Mouse (Mus musculus): ENCODE results near the gene N4bp3.
"Not testable (repeated sequence)": the region's sequence is repeated elsewhere in the genome, so short reads cannot be mapped to it uniquely, and the experiment has no call there.

N4bp3 gene

DNA sequence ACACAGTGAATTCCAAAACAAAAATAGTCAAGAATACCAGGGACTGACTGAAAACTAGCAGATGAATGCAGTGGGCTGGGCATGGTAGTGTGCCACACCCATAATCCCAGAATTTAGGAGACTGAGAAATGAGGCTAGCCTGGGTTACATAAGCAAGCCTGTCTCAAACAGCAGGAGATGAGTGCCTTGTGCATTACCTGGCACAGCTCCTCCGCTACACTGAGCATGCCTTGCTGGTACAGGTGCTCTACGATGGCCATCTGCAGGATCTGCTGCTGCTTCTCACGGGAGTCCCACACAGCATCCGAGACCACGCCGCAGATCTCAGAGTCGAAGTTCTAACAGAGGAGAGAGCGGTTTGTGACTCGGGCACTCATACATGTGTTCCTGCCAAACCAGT is 23.2 kb downstream of the N4bp3 start:
- DNase-seq: peak; percentile 68

DNA sequence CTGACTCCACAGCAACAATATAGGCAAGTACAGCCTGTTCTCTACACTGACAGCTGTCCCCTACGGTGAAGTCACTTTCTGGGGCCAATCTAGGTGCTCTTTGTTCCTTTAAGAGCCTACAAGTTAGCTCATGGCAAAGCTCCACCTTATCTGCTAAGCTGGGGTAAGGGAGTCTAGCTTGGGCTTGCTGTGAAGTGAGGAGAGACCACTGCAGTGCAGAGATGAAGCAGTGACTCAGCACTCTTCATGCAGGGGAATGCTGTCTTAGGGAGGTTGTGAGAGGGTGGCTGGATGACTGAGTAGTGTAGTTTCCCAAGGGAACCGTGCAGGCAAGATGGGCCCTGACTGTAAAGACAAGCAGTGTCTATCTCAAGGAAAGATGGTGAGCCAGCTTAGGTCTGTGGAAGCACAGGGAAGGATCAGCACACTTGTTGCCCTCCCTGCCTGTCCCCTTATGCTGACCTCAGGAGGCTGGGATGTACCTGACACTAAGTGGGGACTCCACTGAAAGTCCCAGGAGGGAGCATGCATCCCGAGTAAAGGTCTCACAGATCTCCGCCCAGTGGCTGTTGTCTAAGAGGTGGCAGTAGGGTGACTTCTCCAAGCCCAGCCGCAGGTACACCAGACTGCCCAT is 25.3 kb downstream of the N4bp3 start:
- no peak for DNase-seq

DNA sequence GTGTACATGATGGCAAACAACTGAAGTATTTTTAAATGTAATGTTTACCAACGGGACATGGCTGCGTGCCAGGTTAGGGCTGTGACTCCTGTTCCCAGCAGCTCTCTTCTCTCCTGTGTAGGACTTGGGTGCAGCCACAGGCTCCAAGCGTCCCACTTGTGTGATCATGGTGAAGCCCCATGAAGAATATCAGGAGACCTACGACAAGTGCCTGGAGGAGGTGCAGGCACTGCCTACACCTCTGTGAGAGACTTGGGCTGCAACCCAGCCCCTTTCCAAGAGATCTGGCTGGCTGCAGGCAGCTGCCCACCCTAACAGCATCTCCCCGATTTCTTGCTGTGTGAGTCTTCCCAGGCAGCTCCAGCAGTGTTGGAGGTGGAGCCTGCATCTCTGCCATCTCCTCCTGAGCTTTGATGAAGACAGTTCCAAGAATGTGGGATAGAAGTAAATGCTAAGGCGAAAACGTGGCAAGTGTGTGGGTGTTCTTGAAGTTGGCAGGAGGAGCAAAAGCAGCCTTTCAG is 27.6 kb downstream of the N4bp3 start:
- no peak for DNase-seq

DNA sequence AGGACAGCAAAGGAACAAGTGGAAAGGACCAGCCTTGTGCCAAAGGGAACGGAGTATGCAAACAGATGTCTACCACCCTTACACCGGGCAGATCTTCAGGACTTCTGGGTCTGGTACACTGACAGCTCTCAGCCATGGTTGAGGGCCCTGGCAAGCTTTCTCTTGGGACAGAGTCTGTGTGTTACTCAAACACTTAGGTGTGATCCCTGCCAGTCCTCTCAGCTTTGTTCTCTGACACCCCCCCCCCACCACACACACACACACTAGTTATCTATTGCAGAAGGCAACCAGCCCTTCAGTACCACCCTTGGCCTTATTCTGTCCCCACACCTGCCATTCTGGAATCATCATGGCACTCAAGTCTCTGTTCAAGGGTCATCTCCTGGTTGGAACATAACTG is 28.9 kb downstream of the N4bp3 start:
- no peak for DNase-seq

DNA sequence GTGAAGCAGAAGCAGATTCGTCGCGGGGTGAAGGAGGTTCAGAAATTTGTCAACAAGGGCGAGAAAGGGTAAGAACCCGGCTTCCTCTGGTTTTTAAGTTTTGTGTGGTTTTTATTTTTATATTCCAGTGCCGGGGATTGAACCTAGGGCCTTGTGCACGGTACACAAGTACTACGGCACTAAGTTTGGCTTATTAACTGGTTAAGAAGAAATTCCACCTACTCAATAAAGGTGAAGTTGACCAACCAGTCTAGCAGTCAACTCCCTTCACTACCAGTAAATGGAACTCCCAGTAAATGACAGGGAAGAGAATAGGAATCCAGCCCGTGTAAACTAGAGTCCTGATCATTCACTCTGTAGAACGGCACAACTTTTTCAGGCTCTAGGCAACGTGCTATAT is 30.6 kb downstream of the N4bp3 start:
- DNase-seq: no peak

DNA sequence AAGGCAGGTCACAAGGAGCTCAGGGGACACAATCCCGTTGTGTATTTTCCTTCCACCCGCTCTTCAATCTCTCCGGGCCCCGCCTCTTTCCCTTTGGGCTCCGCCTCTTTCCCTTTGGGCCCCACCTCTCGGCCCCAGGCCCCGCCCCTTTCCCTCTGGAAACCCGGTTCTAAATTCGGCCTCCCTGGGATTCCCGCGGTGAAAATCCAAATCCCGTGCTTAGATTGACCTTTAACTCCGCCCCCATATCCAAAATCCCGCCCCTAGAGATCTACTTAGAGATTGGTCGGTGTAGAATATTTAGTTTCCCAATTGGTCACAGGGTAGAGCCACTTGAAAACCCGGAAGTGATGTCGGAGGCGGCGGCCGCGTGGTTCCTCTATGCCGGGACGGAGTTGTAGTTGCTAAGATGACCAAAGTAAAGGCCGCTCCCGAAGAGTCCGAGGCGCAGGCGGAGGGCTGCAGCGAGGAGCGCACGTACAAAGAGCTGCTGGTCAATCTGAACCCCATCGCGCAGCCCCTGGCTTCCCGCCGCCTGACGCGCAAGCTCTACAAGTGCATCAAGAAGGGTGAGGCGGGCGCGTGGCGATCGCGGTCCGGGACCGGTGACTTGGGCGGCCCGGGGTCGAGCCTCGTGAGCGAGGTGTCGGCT is 31.1 kb downstream of the N4bp3 start, which contains the start of gene Nhp2:
TSS of gene Nhp2 (plus strand) at position 327 of the 652 bp plus-strand sequence.
- peak; percentile 98 for DNase-seq

DNA sequence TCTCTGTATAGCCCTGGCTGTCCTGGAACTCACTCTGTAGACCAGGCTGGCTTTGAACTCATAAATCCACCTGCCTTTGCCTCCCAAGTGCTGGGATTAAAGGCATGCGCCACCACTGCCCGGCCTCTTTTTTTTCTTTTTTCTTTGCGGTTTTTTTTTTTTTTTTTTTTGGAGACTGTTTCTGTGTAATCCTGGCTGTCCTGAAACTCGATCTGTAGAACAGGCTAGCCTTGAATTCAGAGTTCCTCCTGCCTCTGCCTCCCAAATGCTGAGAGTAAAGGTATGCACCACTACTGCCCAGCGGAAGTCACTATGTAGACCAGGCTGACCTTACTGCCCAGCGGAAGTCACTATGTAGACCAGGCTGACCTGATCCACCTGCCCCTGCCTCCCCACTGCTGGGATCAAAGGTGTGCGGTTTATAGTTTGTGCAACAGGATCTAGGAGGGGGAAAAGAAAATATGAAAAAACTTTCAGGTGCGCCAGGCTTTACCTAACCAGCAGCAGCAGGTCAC is 31.7 kb downstream of the N4bp3 start:
- DNase-seq: no peak

DNA sequence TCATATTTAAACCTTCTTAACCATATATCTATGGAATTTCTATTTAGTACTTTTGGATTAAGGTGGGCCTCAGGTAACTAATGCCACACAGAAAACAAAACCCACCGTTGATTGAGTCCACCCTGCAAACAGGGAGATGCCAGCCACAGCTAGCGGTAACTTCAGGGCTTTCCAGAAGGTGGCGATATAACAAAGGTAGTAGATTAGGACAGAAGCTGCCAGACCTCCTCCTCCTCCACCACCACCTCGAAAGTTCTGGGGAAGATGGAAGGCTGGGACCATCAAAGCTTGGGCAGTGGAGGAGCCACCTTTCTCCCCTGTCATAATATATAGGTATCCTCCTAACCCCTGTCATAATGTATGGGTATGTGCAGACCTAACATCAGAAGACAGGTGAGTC is 32.9 kb downstream of the N4bp3 start:
- peak; percentile 85 for DNase-seq

DNA sequence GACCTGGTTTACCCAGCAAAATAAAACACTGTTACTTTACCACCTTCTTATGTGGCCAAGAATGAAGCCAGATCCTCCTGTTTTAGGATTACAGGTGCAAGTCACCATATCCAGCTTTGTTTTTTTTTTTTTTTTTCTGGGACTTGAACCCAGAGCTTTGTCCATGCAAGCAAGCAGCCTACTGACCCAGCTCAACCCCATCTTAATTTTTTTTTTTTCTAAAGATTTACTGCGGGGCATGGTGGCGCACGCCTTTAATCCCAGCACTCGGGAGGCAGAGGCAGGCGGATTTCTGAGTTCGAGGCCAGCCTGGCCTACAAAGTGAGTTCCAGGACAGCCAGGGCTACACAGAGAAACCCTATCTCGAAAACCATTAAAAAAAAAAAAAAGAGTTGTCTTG is 34.5 kb downstream of the N4bp3 start:
- not testable (repeated sequence) for DNase-seq

DNA sequence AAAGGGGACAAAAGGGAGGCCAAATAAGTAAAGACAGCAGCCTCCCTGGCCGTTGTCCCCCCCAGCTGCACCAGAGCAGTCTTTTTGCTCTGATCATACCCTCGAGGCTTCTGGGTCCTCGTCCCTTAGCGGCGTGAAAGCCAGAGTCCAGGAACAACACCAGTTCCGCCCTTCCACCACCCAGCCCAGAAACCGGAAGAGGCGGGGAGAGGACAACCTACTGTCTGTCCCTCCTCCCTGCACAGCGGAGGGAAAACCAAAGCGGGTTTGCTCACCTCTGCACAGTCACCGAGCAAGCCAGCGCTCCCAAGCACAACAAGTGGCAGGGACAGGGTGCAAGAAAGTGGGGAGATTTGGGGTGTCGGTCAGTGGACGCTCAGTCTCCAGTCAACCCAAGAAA is 35.0 kb downstream of the N4bp3 start:
- no peak for DNase-seq

DNA sequence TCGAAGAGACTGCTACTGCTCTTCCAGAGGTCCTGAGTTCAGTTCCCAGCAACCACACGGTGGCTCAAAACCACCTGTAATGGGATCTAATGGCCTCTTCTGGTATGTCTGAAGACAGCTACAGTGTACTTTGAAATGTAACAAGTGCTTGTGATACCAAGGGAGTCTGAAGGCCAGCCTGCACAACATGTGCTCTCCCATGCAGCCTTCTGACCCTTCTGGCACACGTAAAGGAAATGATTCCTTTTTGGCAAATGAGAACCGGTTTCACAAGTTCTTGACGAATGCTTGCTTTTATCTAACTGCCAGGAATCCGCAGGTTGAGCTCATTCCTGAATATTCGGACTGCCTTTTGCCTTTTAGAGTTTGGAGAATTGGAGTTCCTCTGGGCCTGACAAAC is 35.5 kb downstream of the N4bp3 start:
- no peak for DNase-seq

DNA sequence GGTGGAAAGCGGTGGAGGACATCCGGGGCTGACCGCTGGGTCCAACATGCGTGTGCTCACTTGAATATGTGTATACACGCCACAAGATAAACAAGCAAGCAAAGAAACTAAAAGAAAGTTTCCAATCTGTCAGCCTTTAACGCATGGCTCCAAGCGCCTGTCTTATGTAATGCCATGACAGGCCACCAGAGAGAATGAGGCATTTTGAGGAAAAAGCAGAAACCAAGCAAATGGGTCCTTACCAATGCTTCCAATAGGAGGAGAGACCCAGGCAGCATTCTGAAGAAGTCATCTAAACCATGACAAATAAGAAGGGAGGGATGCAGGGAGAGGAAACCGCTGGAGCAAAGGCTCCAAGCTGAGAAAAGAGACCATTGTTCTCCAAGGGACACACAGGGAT is 36.4 kb downstream of the N4bp3 start:
- DNase-seq: no peak

DNA sequence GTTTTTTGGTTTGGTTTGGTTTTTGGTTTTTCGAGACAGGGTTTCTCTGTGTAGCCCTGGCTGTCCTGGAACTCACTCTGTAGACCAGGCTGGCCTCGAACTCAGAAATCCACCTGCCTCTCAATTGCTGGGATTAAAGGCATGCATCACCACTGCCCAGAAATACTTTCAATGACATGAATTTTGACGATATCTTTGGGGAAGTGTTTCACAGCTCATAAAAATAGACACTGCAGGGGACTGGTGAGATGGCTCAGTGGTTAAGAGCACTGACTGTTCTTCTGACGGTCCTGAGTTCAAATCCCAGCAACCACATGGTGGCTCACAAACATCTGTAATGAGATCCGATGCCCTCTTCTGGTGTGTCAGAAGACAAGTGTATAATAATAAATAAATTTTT is 40.7 kb downstream of the N4bp3 start:
- not testable (repeated sequence) for DNase-seq

DNA sequence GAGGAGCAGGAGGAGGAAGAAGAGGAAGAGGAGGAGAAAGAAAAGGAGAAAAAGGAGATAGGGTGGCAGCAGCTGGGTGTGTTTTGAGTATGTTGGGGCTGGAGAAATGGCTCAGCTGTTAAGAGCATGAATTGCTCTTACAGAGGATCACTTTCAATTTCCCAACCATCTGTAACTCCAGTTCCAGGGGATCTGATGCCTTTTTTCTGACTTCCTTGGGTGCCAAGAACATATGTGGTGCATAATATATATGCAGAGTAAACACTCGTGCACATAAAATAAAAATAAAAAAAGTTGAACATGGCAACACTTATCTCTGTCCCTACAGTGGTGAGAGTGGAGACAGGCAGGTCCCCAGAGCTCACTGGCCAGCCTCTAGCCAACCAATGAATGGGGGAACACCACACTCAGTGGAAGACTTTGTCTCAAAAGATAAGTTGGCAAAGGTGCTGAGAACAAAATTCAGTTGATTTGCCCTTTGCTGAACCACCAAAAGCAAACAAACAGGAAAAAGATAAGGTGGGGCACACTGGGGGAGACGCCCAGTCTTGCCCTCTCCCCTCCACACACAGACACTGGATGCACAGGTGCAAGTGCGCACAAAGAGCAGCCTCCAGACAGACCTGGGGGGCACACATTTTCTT is 41.3 kb downstream of the N4bp3 start:
- DNase-seq: no peak

DNA sequence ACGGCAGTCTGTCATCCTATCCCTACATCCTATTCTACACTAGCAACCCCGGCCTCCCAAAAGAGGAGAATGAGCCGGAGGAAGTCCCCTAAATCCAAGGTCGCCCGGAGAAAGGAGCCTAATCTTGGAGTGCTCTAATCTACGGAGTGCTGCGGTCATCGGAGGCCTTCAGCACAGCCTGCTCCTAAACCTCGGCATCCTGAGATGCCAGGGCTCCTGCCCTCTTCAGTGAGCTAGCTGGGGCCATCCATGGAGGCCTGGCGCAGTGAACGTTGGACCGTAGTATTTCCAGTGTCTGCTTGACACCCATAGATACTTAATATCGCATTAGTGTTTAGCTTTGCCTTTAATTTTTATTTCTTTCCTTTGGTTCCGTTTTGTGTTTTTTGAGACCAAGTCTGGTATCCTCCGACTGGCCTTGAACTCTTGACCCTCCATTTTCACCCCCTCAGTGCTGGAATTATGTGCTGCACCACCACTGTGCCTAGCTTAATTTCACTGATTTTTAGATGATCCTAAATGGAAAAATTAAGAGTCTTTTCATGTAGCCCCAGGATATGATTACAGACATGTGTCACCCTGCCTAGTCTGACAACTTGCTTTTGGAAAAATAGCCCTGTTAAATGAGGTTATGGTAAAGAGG is 43.4 kb downstream of the N4bp3 start:
- no peak for DNase-seq

DNA sequence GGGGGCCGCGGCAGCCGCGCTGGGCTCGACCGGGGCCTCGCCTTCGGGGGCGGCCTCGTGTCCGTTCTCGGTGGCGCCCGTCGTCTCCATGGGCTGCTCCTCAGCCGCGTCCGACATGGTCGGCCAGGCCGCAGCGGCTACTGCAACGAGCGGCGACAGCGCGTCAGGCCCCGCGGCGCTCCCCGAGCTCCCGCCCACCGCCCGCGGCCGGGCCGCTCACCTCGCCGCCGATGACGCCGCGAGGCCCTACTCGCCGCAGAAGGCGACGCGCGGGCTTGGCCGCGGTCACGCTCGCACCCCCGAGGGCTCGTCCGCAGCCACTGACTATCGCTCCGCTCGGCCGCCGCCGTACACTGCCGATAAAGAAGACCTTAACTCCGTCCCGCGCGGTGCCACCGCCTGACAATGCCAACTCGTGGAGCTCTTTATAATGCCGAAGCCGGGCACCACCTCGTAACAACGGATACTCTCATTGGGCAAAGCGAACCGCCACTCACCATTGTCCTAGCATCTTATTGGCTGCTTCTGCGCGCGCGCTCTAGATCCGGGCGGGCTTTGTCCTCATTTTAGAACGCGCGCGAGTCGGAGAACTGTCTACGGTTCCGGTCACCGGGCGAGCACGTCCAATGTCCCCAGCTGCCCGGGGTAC is 44.1 kb downstream of the N4bp3 start, which contains the start of gene Hnrnpab:
TSS of gene Hnrnpab (minus strand) at position 401 of the 649 bp plus-strand sequence.
- peak; percentile 99 for DNase-seq

DNA sequence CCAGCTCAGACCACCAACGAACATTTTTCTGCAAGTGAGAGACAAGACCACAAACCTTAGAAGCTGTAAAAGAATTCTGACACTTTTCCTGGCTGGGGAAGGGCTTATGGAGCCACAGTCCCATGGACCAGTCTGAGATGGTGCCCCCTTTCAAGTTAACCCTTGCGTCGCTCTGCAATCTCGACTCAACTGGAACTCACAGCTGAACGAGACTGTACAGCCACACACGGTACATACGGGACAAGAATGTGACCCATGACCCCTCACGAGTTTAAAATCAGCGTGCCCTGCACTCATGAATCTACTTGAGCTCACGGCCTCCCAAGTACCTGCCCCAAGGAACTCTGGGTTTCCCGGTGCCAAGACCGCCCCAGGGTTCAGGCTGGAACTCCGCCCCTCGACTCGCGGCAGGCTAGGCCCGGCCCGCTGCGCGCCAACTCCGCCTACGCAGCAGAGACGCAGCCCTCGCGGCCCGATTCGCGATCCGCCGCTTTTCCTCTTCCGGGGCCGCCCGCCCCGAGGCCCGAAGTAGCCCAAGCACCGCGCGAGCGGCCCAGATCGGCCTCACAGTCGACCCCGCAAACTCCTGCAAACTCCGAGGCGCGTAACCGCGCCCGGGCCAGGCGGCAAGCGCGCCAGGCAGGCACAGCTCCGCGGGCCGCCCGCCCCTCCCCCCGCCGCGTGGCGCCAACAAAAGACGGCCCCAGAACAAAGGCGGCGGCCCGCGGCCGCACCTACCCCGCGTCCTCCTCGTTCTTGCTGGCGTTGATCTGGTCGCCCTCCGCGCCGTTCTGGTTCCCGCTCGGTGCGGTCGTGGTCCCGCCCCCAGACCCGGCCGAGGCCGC is 44.8 kb downstream of the N4bp3 start:
- DNase-seq: peak; percentile 76

DNA sequence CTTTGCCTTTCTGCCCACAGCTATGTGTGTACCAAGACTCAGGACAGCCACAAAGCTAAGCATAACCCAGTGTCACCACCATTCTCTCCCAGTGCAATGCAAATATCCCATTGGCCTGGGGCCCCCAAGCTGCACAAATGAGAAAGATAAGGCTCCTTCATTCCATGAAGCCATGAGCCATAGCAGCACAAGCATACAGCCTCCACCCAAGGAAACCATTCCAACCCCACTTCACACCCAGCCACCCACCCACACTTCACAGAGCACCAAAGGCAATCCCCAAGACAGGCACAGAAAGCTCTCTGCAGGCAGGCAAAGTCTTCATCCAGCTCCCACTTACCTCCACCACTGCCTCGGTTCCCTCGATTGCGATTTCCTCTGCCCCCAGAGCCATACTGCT is 48.4 kb downstream of the N4bp3 start:
- DNase-seq: no peak

DNA sequence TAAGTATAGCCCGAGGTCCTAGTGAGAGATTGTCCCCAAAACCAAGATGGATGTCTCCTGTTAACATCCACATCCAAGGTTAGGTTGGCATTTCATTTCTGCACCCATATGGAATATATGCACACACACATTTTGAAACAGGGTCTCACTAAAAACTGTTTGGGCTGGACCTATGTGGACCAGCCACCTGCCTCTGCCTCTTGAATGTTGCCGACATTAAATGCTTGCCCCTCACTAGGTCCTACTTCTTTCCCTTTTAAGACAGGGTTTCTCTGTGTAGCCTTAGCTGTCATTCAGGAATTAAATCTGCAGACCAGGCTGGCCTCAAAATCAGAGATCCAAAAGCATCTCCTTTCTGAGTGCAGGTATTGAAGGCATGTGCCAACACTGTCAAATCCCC is 53.1 kb downstream of the N4bp3 start:
- no peak for DNase-seq

DNA sequence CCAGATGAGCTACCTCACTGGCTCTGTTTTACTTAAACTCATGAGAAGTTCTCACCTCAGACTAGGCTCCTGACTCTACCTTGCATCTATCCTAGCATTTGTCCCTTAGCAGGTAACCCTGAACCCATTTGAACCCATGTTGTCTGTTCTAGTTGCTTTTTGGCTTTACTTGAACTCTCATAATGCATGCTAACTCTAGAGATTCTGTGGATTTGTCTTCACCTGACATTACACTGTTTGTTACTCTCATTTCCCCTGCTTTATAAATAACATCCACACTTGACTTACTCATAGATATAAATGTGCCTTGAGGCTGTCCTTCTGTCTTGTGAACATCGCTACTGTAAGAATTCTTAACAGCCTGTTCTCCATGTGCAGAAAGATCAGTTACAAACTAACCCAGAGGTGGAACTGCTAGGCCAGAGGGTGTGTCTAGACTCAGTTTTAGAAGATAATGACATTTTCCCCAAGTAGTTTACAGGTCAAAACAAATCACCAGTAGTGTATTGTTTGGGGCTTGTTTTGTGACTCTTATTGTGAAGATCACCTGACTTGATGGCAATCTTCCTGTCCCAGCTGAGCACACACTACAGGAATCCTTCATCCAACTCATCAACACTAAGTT is 55.1 kb downstream of the N4bp3 start:
- no peak for DNase-seq

DNA sequence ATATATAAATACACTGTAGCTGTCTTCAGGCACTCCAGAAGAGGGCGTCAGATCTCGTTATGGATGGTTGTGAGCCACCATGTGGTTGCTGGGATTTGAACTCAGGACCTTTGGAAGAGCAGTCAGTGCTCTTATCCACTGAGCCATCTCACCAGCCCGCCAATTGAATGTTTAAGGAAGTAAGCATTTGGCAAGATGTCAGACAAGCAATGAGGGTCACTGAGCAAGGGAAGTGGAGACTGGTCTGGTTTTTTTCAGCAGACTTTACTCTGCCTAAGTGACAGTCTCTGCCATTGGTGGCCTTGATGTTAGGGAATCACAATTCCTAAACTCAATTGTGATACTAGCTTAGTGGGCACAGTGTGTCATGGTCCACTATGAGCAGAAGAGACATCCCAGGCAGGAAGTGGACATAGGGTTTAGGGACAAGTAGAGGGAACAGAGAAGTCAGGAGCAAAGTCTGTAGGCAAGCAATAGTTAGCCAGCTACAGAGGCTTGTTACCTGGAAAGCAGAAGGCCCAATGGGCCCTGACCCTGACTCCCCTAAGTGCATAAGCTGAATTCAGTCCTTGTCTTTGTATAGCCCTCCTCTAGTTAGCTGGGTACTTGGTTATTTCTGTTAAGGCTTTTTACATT is 55.8 kb downstream of the N4bp3 start:
- DNase-seq: no peak

Data from cerebellum, adult 9-10 months (tissue).